Mouse (Mus musculus) heart, adult 2 months (tissue): ENCODE results near the gene Itgb7. TPM values are rescaled to one million over a fixed set of nuclear protein-coding genes. Genes with fewer than 3 reads are reported as not detected.

Experiments
- DNase-seq, 2 experiments: peaks; one replicate each; pipeline ENCODE4 v3.0.0; 2021
- H3K27ac ChIP-seq: fragments of 200-600 bp; 2 replicates; pipeline ENCODE4 v1.8.1; 2022
- H3K27me3 ChIP-seq: fragments of 200-500 bp; 2 replicates; pipeline ENCODE4 v1.6.1; 2012; ENCODE audit warnings: mild to moderate bottlenecking, low read length, inconsistent platforms, mixed read lengths; ENCODE audit not compliant: control insufficient read depth, insufficient read depth
- H3K36me3 ChIP-seq: fragments of 200-500 bp; 2 replicates; pipeline ENCODE4 v1.6.1; 2012; ENCODE audit warnings: low read length, inconsistent platforms; ENCODE audit not compliant: control insufficient read depth, insufficient read depth
- H3K4me1 ChIP-seq: fragments of 200-500 bp; 2 replicates; pipeline ENCODE4 v1.6.1; 2011; ENCODE audit warnings: low read length; ENCODE audit not compliant: control insufficient read depth, insufficient read depth
- H3K4me3 ChIP-seq: fragments of 200-600 bp; 2 replicates; pipeline ENCODE4 v1.8.1; 2022
- H3K79me2 ChIP-seq: fragments of 200-500 bp; replicated peaks from 2 replicates; pipeline ENCODE4 v1.6.1; 2012; ENCODE audit warnings: mild to moderate bottlenecking, inconsistent platforms, low read length, moderate library complexity, mixed read lengths; ENCODE audit not compliant: control insufficient read depth, insufficient read depth
- H3K9ac ChIP-seq: fragments of 200-500 bp; 2 replicates; pipeline ENCODE4 v1.6.1; 2012; ENCODE audit warnings: low read depth, mild to moderate bottlenecking, control low read depth, inconsistent platforms, low read length, mixed read lengths
- CTCF ChIP-seq: fragments of 200-600 bp; IDR thresholded peaks from 2 replicates; pipeline ENCODE4 v1.8.1; 2022; ENCODE audit warnings: antibody characterized with exemption, mild to moderate bottlenecking, moderate library complexity
- EP300 ChIP-seq: fragments of 200-500 bp; IDR thresholded peaks from 2 replicates; pipeline ENCODE4 v1.6.1; 2011; ENCODE audit warnings: low read depth, low read length, control low read depth; ENCODE audit not compliant: insufficient read depth
- POLR2A ChIP-seq: fragments of 200-500 bp; IDR thresholded peaks from 2 replicates; pipeline ENCODE4 v1.6.1; 2011; ENCODE audit warnings: mild to moderate bottlenecking, low read depth, low read length, control low read depth; ENCODE audit not compliant: insufficient read depth
- WGBS: fragments of 180-500 bp; shearing (Covaris S2); methylation state at CpG from one replicate; pipeline ENCODE4 v1.1.7; 2018; 5-methylcytosine and 5-hydroxymethylcytosine counted together
- intact Hi-C: fragments of 180-260 bp; cut with DNase I; formaldehyde crosslinking; loops from one replicate; pipeline ENCODE4 v1.15.1; 2025
- polyA plus RNA-seq: library from polyadenylated mRNA; depleted of rRNA; stranded (reverse); fragments of >200 nt; gene quantifications from 2 replicates; pipeline ENCODE4 v1.2.3, GENCODE M21; 2012
- total RNA-seq, 2 experiments: library from RNA; stranded (reverse); gene quantifications; 2 replicates each; pipeline ENCODE4 v1.2.3; 2021

The Itgb7 gene
- total and polyA plus RNA-seq, 3 experiments, result 1.5 to 4.6 (median 2.0) TPM

DNA sequence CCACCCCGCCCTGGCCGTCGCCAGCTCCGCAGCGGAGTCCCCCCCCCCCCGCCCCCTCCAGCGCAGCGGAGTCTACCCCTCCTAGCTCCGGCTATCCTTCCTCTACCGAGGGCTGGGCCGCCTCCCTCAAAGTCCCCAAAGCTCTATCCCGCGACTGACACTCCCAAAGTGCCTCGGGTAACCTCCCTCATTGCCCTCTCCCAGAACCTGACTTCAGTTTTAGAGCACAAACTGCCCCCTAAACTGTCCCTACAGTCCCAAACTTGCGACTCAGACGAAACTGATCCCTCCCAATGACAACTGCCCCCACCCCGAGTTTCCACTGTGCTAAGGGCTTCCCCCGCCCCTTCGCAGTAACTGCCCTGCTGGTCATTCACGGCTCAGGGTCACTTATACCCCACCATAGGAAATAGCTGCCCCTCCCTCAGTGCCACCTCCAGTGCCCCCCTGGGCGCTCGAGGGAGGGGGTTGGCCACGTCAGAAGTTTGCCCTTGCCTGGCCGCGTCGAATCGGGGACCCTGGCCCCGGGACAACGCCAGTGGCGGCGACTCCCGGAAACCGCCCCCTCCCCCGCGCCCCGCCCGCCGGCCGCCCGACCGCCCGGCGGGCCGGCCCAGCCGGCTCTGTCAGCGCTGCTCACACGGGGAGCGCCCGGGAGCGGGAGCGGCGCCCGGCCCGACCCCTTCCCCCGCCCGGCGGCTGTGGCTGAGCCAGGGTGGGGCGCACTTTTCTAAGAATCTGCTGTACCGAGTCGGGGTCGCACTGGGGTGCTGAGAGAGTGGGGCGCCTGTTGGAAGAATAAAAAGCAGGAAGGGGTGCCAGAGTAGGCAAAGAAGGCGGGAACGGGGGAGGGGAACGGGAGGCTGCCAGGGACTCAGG is 15.7 kb upstream of the Itgb7 start:
- Histone ChIP-seq H3K27me3 (no peaks in the 10 kb centered on the region), H3K4me3 (peak overlapping the region; percentile 78), H3K4me1 (peaks cover 8% of the 10 kb centered on the region), H3K36me3 (no peaks in the 10 kb centered on the region), H3K79me2 (peaks cover 2% of the 10 kb centered on the region; the same call in 1 of the 2 replicates), H3K9ac (peak overlapping the region; percentile 87), H3K27ac (peak overlapping the region; percentile 96)
- TF ChIP-seq POLR2A, result peak; percentile 66; the same call in 1 of the 2 replicates
- peak; percentile 10; the same call in 1 of the 2 replicates for TF ChIP-seq EP300
- peak; percentile 30 for TF ChIP-seq CTCF
- under 1% methylated on average over 62 of the region's 65 CpGs for WGBS
- intact Hi-C loops, result loop anchor here (2.0 kb wide), 3 partner anchors 31 to 145 kb away; partner anchors contain the start of genes Csad and Mfsd5
- peak; percentile 89 for DNase-seq

DNA sequence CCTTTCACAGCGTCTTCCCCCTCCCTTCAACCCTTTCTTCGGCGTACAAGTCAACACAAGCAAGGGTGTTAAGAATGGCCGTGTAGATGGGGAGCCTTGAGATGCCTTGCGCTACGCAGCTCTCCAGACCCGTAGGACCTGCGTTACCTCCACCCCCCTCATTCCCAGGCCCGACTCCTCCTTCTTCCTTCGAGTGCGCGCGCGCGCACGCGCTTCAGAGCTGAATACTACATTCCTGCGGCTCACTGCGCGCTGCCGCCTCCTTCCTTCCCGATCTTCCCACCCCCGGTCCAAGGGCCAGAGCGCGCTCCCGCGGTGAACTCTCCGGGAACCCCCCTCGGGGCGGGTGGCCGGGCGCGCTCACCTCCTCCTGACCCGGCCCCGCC is 15.1 kb upstream of the Itgb7 start:
- 1% methylated on average over 31 of the region's 35 CpGs for WGBS
- Histone ChIP-seq H3K4me3 (peak overlapping the region; percentile 78), H3K4me1 (peaks cover 10% of the 10 kb centered on the region), H3K27ac (peak overlapping the region; percentile 96), H3K27me3 (no peaks in the 10 kb centered on the region), H3K9ac (peak overlapping the region; percentile 90), H3K79me2 (peaks cover 2% of the 10 kb centered on the region; the same call in 1 of the 2 replicates), H3K36me3 (no peaks in the 10 kb centered on the region)
- DNase-seq, result peak; percentile 95 to 98
- intact Hi-C loops, result loop anchor here (2.0 kb wide), 2 partner anchors 42 to 144 kb away; partner anchors contain the start of gene Csad
- TF ChIP-seq CTCF (no peak), EP300 (peak; percentile 82), POLR2A (peak; percentile 91)

DNA sequence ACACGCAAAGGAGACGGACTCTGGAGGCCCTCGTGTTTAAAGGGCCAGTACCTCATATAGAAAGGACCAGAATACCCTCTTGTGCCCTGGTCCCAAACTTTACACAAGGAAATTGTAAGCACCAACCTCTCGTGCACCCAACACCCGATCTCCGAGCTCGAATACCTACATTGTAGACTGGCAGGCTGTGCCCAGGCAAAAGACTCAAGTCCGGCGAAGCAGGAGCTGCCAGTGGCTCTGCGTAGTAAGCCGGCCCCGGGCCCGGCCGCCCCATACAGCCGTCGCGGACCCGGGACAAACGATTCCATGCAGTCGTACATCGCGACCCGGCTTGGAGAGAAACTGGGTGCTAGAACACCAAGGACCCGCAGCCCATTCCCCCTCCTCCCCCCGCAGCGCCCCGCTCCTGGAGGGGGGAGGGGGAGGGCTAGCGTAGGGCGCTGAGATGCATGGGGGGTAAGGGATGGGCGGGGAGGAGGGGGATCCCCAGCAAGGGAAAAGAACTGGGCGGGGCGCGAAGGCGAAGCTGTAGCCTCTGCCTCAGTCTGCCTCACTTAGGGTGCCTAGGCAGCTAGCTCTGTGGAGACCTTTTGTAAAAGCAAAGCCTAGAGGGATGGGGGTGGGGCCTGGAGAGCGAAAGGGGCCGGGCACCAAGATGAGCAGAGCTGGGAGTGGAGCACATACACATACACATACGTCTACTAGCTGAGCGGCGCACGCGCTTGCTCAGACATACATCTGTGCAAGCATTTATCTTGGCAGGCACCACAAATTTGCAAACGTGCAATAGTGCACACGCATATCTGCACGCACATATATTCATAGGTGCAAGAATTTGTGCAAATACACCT is 14.4 kb upstream of the Itgb7 start:
- intact Hi-C loops, result loop anchor here (2.0 kb wide), 2 partner anchors 41 to 143 kb away; partner anchors contain the start of gene Csad
- Histone ChIP-seq H3K4me1 (peaks cover 15% of the 10 kb centered on the region), H3K27me3 (no peaks in the 10 kb centered on the region)

DNA sequence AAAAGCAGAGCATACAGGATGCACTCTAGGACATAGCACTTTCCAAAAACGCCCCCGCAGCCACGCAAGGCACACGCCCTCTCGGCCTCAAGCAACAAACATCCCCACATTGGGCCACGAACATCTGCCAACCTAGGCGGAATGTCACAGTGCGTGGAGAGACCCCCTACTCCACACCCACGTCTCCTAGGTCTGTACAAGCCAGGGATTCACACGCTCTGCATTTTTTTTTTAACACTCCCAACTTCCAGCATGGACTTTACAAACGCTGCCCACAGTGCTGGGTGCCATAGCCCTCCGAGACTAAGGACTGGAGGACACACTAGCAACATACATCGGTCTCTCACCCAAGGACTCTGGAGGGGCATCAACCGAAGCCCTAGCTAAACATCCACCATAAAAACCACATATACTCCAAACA is 13.7 kb upstream of the Itgb7 start:
- Histone ChIP-seq H3K79me2 (peaks cover 2% of the 10 kb centered on the region; the same call in 1 of the 2 replicates), H3K36me3 (no peaks in the 10 kb centered on the region), H3K4me3 (peak overlapping the region; percentile 78), H3K27ac (peak overlapping the region; percentile 96), H3K27me3 (no peaks in the 10 kb centered on the region), H3K4me1 (peaks cover 18% of the 10 kb centered on the region), H3K9ac (peak overlapping the region; percentile 90)
- peak; percentile 60 to 61 for DNase-seq
- TF ChIP-seq EP300 (no peak), POLR2A (peak; percentile 80)
- intact Hi-C loops, result no loop called here
- WGBS, result 18% methylated on average over 14 of the region's 14 CpGs

More for the DNA sequence above, 14.4 kb upstream of the Itgb7 start:
- Histone ChIP-seq H3K27ac (peak overlapping the region; percentile 96), H3K4me3 (peak overlapping the region; percentile 78), H3K9ac (peak overlapping the region; percentile 90), H3K79me2 (peaks cover 2% of the 10 kb centered on the region; the same call in 1 of the 2 replicates), H3K36me3 (no peaks in the 10 kb centered on the region)
- WGBS, result under 1% methylated on average over 43 of the region's 44 CpGs
- DNase-seq, result peak; percentile 84 to 86
- TF ChIP-seq POLR2A, result peak; percentile 89
- TF ChIP-seq EP300, result 0 out of 2 replicates have a peak, but pooled peaks have one; percentile 13
- TF ChIP-seq CTCF, result no peak

DNA sequence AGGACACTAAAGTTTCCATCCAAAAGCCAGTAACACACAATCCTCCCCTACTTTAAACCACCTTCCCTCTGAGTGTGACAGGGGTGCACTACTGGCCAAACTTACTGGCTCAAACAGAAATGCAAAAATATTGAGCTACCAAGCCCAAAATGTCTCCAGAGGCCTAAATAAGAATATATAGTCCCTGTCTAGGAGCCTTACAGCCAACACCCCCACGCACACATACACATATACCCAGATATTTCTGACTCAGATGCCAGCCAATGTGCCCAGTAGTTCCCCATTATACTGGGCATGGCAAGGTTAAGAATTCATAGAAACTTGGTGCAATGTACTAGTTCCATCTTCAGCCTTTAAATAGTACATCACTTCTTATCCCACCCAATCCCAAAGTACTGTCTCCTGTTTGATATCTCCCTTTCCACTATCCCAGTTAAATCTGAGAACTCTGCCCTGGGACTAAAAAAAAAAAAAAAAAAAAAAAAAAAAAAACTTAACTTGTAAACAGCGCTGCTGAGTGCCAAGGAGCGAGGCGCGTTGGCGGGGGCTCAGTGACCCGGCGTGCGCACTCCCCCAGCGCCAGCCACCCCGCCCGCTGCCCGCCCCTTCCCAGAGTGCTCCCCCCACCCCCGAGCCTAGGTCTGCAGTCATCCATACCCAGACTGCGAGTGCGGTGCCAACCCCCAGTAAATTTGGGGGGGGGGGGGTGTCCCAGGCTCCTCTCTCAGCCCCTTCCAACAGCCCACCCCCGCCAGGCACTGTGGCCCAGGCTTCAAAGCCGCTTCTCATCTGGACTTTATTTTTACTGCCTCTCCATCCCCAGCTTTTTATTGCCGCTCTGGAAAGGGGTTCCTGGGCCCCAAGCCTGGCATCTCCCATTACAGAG is 12.8 kb upstream of the Itgb7 start:
- peaks cover 2% of the 10 kb centered on the region; the same call in 1 of the 2 replicates for H3K79me2 ChIP-seq
- H3K9ac ChIP-seq, result peak overlapping the region; percentile 90
- no peak for TF ChIP-seq CTCF
- TF ChIP-seq EP300, result no peak
- 0 out of 2 replicates have a peak, but pooled peaks have one; percentile 17 for TF ChIP-seq POLR2A
- intact Hi-C loops, result no loop called here
- 6% methylated on average over 18 of the region's 19 CpGs for WGBS
- no peaks in the 10 kb centered on the region for H3K27me3 ChIP-seq
- no peaks in the 10 kb centered on the region for H3K36me3 ChIP-seq
- H3K4me3 ChIP-seq, result peak overlapping the region; percentile 78
- H3K27ac ChIP-seq, result peak overlapping the region; percentile 96
- DNase-seq, result peak; percentile 53 to 66
- H3K4me1 ChIP-seq, result peaks cover 18% of the 10 kb centered on the region
